Mouse (Mus musculus) hindbrain, postnatal 0 days (tissue): ENCODE measurements at regions not wholly inside any gene's neighbourhood (a gene's known extent, or its start where the extent isn't known, plus 50 kb on each side); places are given as distances from the start of the nearest gene placed in this dataset.

Experiments used
- ATAC-seq: fragments of 200-750 bp; cut with Nextera tagmentation; 2 replicates; pipeline ENCODE4 v1.8.0; 2017; ENCODE audit warnings: mild to moderate bottlenecking, moderate TSS enrichment, moderate library complexity
- DNase-seq: peaks from one replicate; pipeline ENCODE4 v3.0.0-alpha.2; 2015; ENCODE audit warnings: low spot score
- H3K27ac ChIP-seq: fragments of 300-500 bp; sonication (generic); 2 replicates; pipeline ENCODE4 v1.5.1; 2014; ENCODE audit warnings: mild to moderate bottlenecking
- H3K27me3 ChIP-seq: fragments of 300-500 bp; sonication (generic); 2 replicates; pipeline ENCODE4 v1.6.1; 2014; ENCODE audit warnings: low read length, mixed read lengths; ENCODE audit not compliant: insufficient read depth
- H3K36me3 ChIP-seq: fragments of 300-500 bp; sonication (generic); 2 replicates; pipeline ENCODE4 v1.6.1; 2014; ENCODE audit warnings: low read length, mixed read lengths; ENCODE audit not compliant: insufficient read depth
- H3K4me1 ChIP-seq: fragments of 300-500 bp; sonication (generic); 2 replicates; pipeline ENCODE4 v1.6.1; 2014; ENCODE audit warnings: antibody characterized with exemption, low read length, mixed read lengths; ENCODE audit not compliant: insufficient read depth
- H3K4me2 ChIP-seq: fragments of 300-500 bp; sonication (generic); 2 replicates; pipeline ENCODE4 v1.6.1; 2014; ENCODE audit warnings: low read depth, mild to moderate bottlenecking, low read length, moderate library complexity, mixed read lengths
- H3K4me3 ChIP-seq: fragments of 300-500 bp; sonication (generic); 2 replicates; pipeline ENCODE4 v1.5.1; 2014; ENCODE audit warnings: low read length
- H3K9ac ChIP-seq: fragments of 300-500 bp; sonication (generic); replicated peaks from 2 replicates; pipeline ENCODE4 v1.6.1; 2014; ENCODE audit warnings: mild to moderate bottlenecking, low read length, moderate library complexity, mixed read lengths
- H3K9me3 ChIP-seq: fragments of 300-500 bp; sonication (generic); 2 replicates; pipeline ENCODE4 v1.6.1; 2016; ENCODE audit warnings: low read length, mixed read lengths
- CTCF ChIP-seq: IDR thresholded peaks from 2 replicates; pipeline ENCODE4 v1.5.1; 2016; ENCODE audit warnings: antibody characterized with exemption, control low read depth, low read depth
- WGBS: fragments of 180-500 bp; shearing (Covaris S2); extraction: QIAGEN DNeasy Blood & Tissue Kit; methylation state at CpG from one replicate; pipeline ENCODE4 v1.1.7; 2014; 5-methylcytosine and 5-hydroxymethylcytosine counted together

DNA sequence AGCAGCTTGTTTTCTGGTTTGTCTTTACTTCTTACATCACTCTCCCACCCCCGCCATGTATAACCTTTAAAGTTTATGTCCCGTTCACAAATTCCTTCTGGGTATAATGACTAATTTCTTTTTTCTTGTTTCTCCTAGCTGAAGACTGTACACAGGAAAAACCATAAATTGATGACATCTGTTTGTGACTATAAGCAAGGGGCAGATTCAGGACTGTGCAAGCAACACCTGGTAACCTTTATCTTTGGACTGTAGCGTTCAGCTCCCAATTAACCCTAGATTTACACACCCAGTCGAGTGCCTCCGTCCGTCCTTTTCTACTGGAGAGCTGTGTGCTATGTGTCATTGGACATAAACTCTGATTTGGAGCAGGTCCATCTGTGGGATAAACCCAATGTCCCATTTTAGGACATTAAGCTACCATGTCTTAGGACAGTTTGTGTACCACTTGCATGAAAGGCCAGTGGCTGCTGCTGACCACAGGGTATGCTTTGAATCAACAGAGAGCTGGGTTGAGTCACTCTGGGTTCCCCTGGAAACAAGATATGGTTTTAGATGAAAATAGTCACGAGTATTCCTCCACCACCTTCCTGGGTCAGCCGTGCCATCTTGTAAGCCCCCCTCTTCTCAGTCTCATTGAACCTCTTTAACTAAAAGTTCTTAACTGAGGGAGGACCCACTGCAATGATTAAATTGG lies 159.2 kb upstream of the Pgrmc2 start:
- no peak overlapping the region for H3K27ac ChIP-seq
- H3K4me1 ChIP-seq = no peaks in the 10 kb centered on the region
- no peaks in the 10 kb centered on the region for H3K36me3 ChIP-seq
- H3K9me3 ChIP-seq = no peaks in the 10 kb centered on the region
- no peak for TF ChIP-seq CTCF
- DNase-seq (no peak), ATAC-seq (no peak)
- H3K27me3 ChIP-seq = no peaks in the 10 kb centered on the region
- no peak overlapping the region for H3K9ac ChIP-seq
- WGBS = 92% methylated on average over 8 of the region's 8 CpGs
- no peak overlapping the region for H3K4me3 ChIP-seq
- H3K4me2 ChIP-seq = no peak overlapping the region

DNA sequence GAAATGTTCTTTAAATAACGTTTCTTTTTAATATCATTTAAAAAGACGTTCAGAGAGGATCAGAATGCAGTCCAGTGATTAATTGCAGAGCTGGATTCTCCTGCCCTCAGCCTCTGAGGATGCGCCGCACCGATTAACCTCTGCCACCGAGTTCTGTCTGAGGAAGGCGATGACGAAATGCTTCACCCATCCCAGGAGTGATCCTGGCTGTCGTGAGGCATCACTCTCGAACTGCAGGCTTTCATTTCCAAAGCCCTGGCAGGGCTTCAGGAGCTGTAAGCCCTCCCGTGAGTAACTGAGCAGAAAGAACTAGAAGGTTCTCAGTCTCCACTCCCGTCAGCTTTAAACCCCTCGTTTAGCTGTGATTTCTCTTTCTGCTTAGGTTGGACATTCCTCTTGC lies 157.0 kb upstream of the Pgrmc2 start:
- WGBS = 51% methylated on average over 13 of the region's 13 CpGs
- Histone ChIP-seq H3K4me1 (no peaks in the 10 kb centered on the region), H3K4me2 (no peak overlapping the region), H3K36me3 (no peaks in the 10 kb centered on the region), H3K27me3 (no peaks in the 10 kb centered on the region), H3K9ac (no peak overlapping the region), H3K27ac (no peak overlapping the region), H3K4me3 (no peak overlapping the region), H3K9me3 (no peaks in the 10 kb centered on the region)
- ATAC-seq (no peak), DNase-seq (no peak)
- TF ChIP-seq CTCF = no peak

DNA sequence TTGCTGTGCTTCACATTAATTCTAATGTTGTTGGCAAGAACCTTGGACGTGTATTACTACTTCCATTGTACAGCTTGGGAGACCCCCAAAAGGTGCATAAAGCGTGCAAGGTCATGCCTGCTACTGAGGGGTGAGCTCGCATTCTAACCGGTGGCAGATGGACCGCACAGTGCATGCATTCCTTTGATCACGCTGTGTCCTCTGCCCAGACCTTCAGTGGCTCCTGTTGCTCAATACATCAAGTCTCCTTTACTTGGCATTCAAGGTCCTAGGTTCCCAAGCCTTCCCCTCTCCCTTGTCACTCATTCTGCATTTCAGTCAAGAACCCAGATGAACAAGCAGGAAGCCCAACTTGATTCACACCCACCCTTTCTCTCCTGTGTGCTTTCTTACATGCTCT lies 156.4 kb upstream of the Pgrmc2 start:
- no peak for TF ChIP-seq CTCF
- Histone ChIP-seq H3K4me3 (no peak overlapping the region), H3K4me1 (no peaks in the 10 kb centered on the region), H3K27me3 (no peaks in the 10 kb centered on the region), H3K36me3 (no peaks in the 10 kb centered on the region), H3K27ac (no peak overlapping the region), H3K9ac (no peak overlapping the region), H3K9me3 (no peaks in the 10 kb centered on the region), H3K4me2 (no peak overlapping the region)
- WGBS = 70% methylated on average over 6 of the region's 6 CpGs
- DNase-seq (no peak), ATAC-seq (no peak)

DNA sequence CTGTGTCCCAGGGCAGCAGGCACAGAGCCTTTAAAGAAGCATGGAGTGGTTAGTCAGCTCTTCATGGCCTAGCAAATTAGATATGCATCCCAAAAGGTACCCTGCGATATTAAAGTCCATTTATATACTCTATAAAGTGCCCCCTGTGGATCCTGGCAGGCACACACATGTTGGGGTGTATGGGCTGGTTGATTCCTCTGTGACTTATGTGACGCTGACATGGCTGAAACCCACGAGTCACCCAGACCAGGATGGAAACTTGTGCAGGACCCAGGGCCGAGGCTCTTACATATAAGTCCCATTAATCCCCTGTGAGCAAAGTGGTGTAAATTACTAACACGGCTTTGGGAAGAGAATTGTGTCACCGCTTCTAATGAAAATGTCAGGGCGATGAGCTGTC lies 155.2 kb upstream of the Pgrmc2 start:
- DNase-seq (no peak), ATAC-seq (no peak)
- Histone ChIP-seq H3K4me3 (no peak overlapping the region), H3K27me3 (no peaks in the 10 kb centered on the region), H3K4me2 (no peak overlapping the region), H3K9me3 (no peaks in the 10 kb centered on the region), H3K4me1 (no peaks in the 10 kb centered on the region), H3K36me3 (no peaks in the 10 kb centered on the region), H3K27ac (no peak overlapping the region), H3K9ac (no peak overlapping the region)
- TF ChIP-seq CTCF = no peak
- WGBS = 70% methylated on average over 7 of the region's 7 CpGs

DNA sequence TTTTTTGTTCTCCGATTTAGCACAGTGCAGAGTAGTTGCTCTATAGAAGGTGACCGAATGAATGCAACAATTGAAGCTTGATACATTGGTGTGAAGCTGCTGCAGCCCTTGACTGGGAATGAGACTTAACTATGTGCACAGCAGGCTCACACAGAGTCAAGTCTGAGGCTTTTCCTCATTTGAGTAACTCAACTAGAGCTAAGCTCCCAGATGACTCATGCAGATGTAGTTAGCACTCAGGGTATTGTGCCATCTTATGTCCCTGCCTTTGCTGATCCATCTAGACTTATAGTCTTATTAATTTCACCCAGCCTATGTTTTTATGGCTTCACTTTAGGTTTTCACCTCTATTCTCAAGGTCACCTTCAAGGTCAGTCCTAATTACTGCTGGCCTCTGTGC lies 152.8 kb upstream of the Pgrmc2 start:
- no peak overlapping the region for H3K4me3 ChIP-seq
- WGBS = 83% methylated on average over 2 of the region's 2 CpGs
- ATAC-seq (no peak), DNase-seq (no peak)
- no peaks in the 10 kb centered on the region for H3K4me1 ChIP-seq
- no peak overlapping the region for H3K9ac ChIP-seq
- H3K4me2 ChIP-seq = no peak overlapping the region
- H3K9me3 ChIP-seq = no peaks in the 10 kb centered on the region
- no peak overlapping the region for H3K27ac ChIP-seq
- no peaks in the 10 kb centered on the region for H3K27me3 ChIP-seq
- TF ChIP-seq CTCF = no peak
- no peaks in the 10 kb centered on the region for H3K36me3 ChIP-seq

DNA sequence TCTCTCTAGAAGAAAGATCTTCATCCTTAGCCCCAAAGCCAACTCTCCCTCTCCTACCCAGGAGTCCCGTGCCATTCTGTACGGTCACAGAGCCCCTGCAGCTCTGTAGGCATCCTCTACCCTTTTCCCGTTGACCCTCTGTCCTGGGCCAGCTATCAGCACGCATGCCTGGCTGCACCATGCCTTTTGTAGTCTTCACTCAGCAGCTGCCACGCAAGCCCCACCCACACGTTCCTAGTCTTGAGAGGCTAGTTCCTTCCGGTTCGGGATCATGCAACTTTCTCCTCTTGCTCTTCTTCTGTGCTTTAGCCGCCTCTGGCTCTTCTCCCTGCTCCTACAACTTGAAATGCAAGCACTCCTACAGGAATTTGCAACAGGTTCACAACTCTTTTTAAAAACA lies 152.1 kb upstream of the Pgrmc2 start:
- TF ChIP-seq CTCF = no peak
- Histone ChIP-seq H3K4me1 (no peaks in the 10 kb centered on the region), H3K4me3 (no peak overlapping the region), H3K27ac (no peak overlapping the region), H3K9me3 (no peaks in the 10 kb centered on the region), H3K27me3 (no peaks in the 10 kb centered on the region), H3K36me3 (no peaks in the 10 kb centered on the region), H3K4me2 (no peak overlapping the region), H3K9ac (no peak overlapping the region)
- ATAC-seq (no peak), DNase-seq (no peak)
- 54% methylated on average over 9 of the region's 9 CpGs for WGBS

DNA sequence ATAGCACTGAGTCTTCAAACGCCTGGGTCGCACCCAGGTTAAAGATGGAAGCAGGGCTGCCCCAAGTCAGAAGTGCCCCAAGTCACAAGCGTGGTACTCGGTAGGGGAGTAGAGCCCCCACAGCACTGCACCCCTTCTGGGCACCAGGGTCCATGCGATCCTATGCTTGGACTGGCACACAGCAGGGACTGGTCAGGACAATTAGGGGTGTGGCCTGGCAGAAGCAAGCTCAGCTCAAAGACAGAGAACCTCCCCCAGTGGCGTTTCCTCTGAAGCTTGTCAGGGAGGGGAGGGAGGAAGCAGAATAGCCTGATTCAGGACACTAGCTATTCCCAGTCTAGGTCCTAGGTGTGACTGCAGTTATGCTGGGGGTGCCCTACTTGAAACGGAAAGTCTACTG lies 151.3 kb upstream of the Pgrmc2 start:
- no peak overlapping the region for H3K4me3 ChIP-seq
- no peaks in the 10 kb centered on the region for H3K27me3 ChIP-seq
- no peaks in the 10 kb centered on the region for H3K9me3 ChIP-seq
- TF ChIP-seq CTCF = no peak
- H3K4me1 ChIP-seq = no peaks in the 10 kb centered on the region
- H3K36me3 ChIP-seq = no peaks in the 10 kb centered on the region
- WGBS = 68% methylated on average over 7 of the region's 7 CpGs
- no peak for ATAC-seq
- no peak for DNase-seq
- H3K27ac ChIP-seq = no peak overlapping the region
- no peak overlapping the region for H3K4me2 ChIP-seq
- no peak overlapping the region for H3K9ac ChIP-seq
